Mouse (Mus musculus): Measurements from ENCODE around the gene Vwa3b.
"Not testable (repeated sequence)": the region's sequence is repeated elsewhere in the genome, so short reads cannot be mapped to it uniquely, and the experiment has no call there.

The Vwa3b gene

GRCm38 (mm10) chr1:37025962-37026686, at the start of gene Vwa3b:
Gene Vwa3b (plus strand): TSS chr1:37026596.
- in situ Hi-C loops (cut with MboI; ENCODE audit: low sequenced_read_pairs) = no loop called here

- in situ Hi-C loops (cut with MboI; ENCODE audit: low sequenced_read_pairs) = no loop called here
These were observed 49.6 kb upstream of the Vwa3b start for GRCm38 (mm10) chr1:36976770-36977169.

- in situ Hi-C loops (cut with MboI; ENCODE audit: low sequenced_read_pairs) = no loop called here
These were observed 44.0 kb upstream of the Vwa3b start for GRCm38 (mm10) chr1:36982191-36982961.

- in situ Hi-C loops (cut with MboI; ENCODE audit: low sequenced_read_pairs) = no loop called here
These were observed 42.6 kb upstream of the Vwa3b start for GRCm38 (mm10) chr1:36983754-36984153.

- in situ Hi-C loops (cut with MboI; ENCODE audit: low sequenced_read_pairs) = no loop called here
These were observed 42.0 kb upstream of the Vwa3b start for GRCm38 (mm10) chr1:36984406-36984805.

- in situ Hi-C loops (cut with MboI; ENCODE audit: low sequenced_read_pairs) = no loop called here
These were observed 40.5 kb upstream of the Vwa3b start for GRCm38 (mm10) chr1:36985896-36986295.

- in situ Hi-C loops (cut with MboI; ENCODE audit: low sequenced_read_pairs) = no loop called here
These were observed 39.8 kb upstream of the Vwa3b start for GRCm38 (mm10) chr1:36986396-36987160.

- in situ Hi-C loops (cut with MboI; ENCODE audit: low sequenced_read_pairs) = no loop called here
These were observed 38.9 kb upstream of the Vwa3b start for GRCm38 (mm10) chr1:36987172-36988148.

- in situ Hi-C loops (cut with MboI; ENCODE audit: low sequenced_read_pairs) = no loop called here
These were observed 38.2 kb upstream of the Vwa3b start for GRCm38 (mm10) chr1:36988161-36988560.

- in situ Hi-C loops (cut with MboI; ENCODE audit: low sequenced_read_pairs) = no loop called here
These were observed 37.8 kb upstream of the Vwa3b start for GRCm38 (mm10) chr1:36988561-36988960.

GRCm38 (mm10) chr1:36994296-36994695, 32.1 kb upstream of the Vwa3b start:
- in situ Hi-C loops (cut with MboI; ENCODE audit: low sequenced_read_pairs) = no loop called here

GRCm38 (mm10) chr1:36995760-36996159, 30.6 kb upstream of the Vwa3b start:
- in situ Hi-C loops (cut with MboI; ENCODE audit: low sequenced_read_pairs) = no loop called here

- in situ Hi-C loops (cut with MboI; ENCODE audit: low sequenced_read_pairs) = no loop called here
These were observed 29.7 kb upstream of the Vwa3b start for GRCm38 (mm10) chr1:36996561-36997213.

GRCm38 (mm10) chr1:37000307-37000706, 26.1 kb upstream of the Vwa3b start:
- in situ Hi-C loops (cut with MboI; ENCODE audit: low sequenced_read_pairs) = no loop called here

GRCm38 (mm10) chr1:37001636-37002315, 24.6 kb upstream of the Vwa3b start:
- in situ Hi-C loops (cut with MboI; ENCODE audit: low sequenced_read_pairs) = no loop called here

- in situ Hi-C loops (cut with MboI; ENCODE audit: low sequenced_read_pairs) = no loop called here
These were observed 23.9 kb upstream of the Vwa3b start for GRCm38 (mm10) chr1:37002316-37003008.

GRCm38 (mm10) chr1:37004533-37004932, 21.9 kb upstream of the Vwa3b start:
- in situ Hi-C loops (cut with MboI; ENCODE audit: low sequenced_read_pairs) = no loop called here

GRCm38 (mm10) chr1:37005036-37005435, 21.4 kb upstream of the Vwa3b start:
- in situ Hi-C loops (cut with MboI; ENCODE audit: low sequenced_read_pairs) = no loop called here

- in situ Hi-C loops (cut with MboI; ENCODE audit: low sequenced_read_pairs) = not testable (repeated sequence)
These were observed 19.9 kb upstream of the Vwa3b start for GRCm38 (mm10) chr1:37006529-37006928.
